In genomic region chr2:137204274-137204850, GRCm38 (mm10) we compare ENCODE assay signal across 10 mouse cellular contexts.
DNase-seq lines count a peak whose midpoint lies in the region; ATAC-seq and TF ChIP-seq lines count a peak whose summit lies in the region.
"Had no signal": no experiment of that assay in that cellular context is flagged by ENCODE, and none has a peak within 500 bp of the region (broad histone marks: within the 10 kb centered on the region; RNA-seq: fewer than 3 reads in every experiment).

No protein-coding gene starts in this region.

- no peak overlapping the region for H3K4me3 ChIP-seq in hindbrain, embryonic 16.5 days (ENCODE audit: low read length)
- H3K4me3 ChIP-seq in hindbrain, embryonic 12.5 days = no peak overlapping the region
- no peak overlapping the region for H3K4me3 ChIP-seq in C2C12 (ENCODE audit: insufficient read depth, poor library complexity, severe bottlenecking)
- H3K4me3 ChIP-seq in cortical plate, adult 2 months (ENCODE audit: insufficient read depth, low read length) = no peak overlapping the region
- H3K4me3 ChIP-seq in heart, postnatal 0 days (ENCODE audit: low read depth, low read length) = no peak overlapping the region
- H3K4me3 ChIP-seq in lung, postnatal 0 days (ENCODE audit: low read depth, low read length) = no peak overlapping the region
- H3K4me3 ChIP-seq: embryonic facial prominence, embryonic 15.5 days; stomach, embryonic 15.5 days had no signal

- H3K36me3 ChIP-seq in hindbrain, embryonic 16.5 days (ENCODE audit: control insufficient read depth, insufficient read depth, low read length) = no peaks in the 10 kb centered on the region
- no peaks in the 10 kb centered on the region for H3K36me3 ChIP-seq in hindbrain, embryonic 12.5 days
- H3K36me3 ChIP-seq in C2C12 (ENCODE audit: control insufficient read depth, insufficient read depth) = no peaks in the 10 kb centered on the region
- no peaks in the 10 kb centered on the region for H3K36me3 ChIP-seq in heart, postnatal 0 days (replicated peaks; ENCODE audit: control insufficient read depth, insufficient read depth, low read length)
- H3K36me3 ChIP-seq in lung, postnatal 0 days (ENCODE audit: insufficient read depth, low read length) = no peaks in the 10 kb centered on the region
- H3K36me3 ChIP-seq: embryonic facial prominence, embryonic 15.5 days; stomach, embryonic 15.5 days had no signal

- H3K27me3 ChIP-seq in hindbrain, embryonic 16.5 days (replicated peaks; ENCODE audit: control insufficient read depth, insufficient read depth, low read length) = no peaks in the 10 kb centered on the region
- H3K27me3 ChIP-seq in hindbrain, embryonic 12.5 days = no peaks in the 10 kb centered on the region; the same call in 1 of the 2 replicates
- H3K27me3 ChIP-seq in C2C12 (ENCODE audit: control insufficient read depth, insufficient read depth, insufficient read length) = no peaks in the 10 kb centered on the region
- no peaks in the 10 kb centered on the region for H3K27me3 ChIP-seq in heart, postnatal 0 days (ENCODE audit: control insufficient read depth, insufficient read depth, low read length)
- H3K27me3 ChIP-seq in lung, postnatal 0 days (replicated peaks; ENCODE audit: insufficient read depth, low read length) = no peaks in the 10 kb centered on the region
- H3K27me3 ChIP-seq: embryonic facial prominence, embryonic 15.5 days; stomach, embryonic 15.5 days had no signal

- no peak overlapping the region for H3K9ac ChIP-seq in hindbrain, embryonic 16.5 days (ENCODE audit: low read depth, low read length)
- no peak overlapping the region for H3K9ac ChIP-seq in hindbrain, embryonic 12.5 days
- H3K9ac ChIP-seq in heart, postnatal 0 days (replicated peaks; ENCODE audit: low read depth, low read length) = no peak overlapping the region
- no peak overlapping the region for H3K9ac ChIP-seq in lung, postnatal 0 days (replicated peaks; ENCODE audit: low read depth)
- H3K9ac ChIP-seq: embryonic facial prominence, embryonic 15.5 days; stomach, embryonic 15.5 days had no signal

- no peak for ATAC-seq in hindbrain, embryonic 16.5 days
- ATAC-seq in hindbrain, embryonic 12.5 days (ENCODE audit: low FRiP score) = no peak
- ATAC-seq in heart, postnatal 0 days (ENCODE audit: insufficient read depth, low read depth) = peak; percentile 62; the same call in 1 of the 2 replicates
- ATAC-seq in inflammation-experienced regulatory T-cells, adult 6 months = no peak
- no peak for ATAC-seq in lung, postnatal 0 days

- peak; percentile 36 for DNase-seq in heart, postnatal 0 days (ENCODE audit: low spot score)
- DNase-seq in lung, postnatal 0 days (ENCODE audit: low spot score) = no peak
- no peak for DNase-seq in right cerebral cortex, postnatal 14 days

- TF ChIP-seq CTCF in C2C12 (IDR thresholded peaks at IDR 0.05; ENCODE audit: control insufficient read depth, insufficient read depth, insufficient read length) = no peak
- TF ChIP-seq CTCF in cortical plate, adult 2 months (IDR thresholded peaks at IDR 0.05; ENCODE audit: extremely low read depth, insufficient read depth, low read length) = no peak
- no peak for TF ChIP-seq CTCF in heart, postnatal 0 days (IDR thresholded peaks at IDR 0.05; ENCODE audit: low read depth)
- TF ChIP-seq CTCF in lung, postnatal 0 days (IDR thresholded peaks at IDR 0.05) = no peak

- no peaks in the 10 kb centered on the region for H3K79me3 ChIP-seq in C2C12 (ENCODE audit: low read depth)

- no peak for TF ChIP-seq POLR2A in cortical plate, adult 2 months (IDR thresholded peaks at IDR 0.05; ENCODE audit: extremely low read depth, insufficient read depth, low read length)

- no peak overlapping the region for H3K4me2 ChIP-seq in hindbrain, embryonic 16.5 days (ENCODE audit: low read length)
- no peak overlapping the region for H3K4me2 ChIP-seq in hindbrain, embryonic 12.5 days (replicated peaks)
- H3K4me2 ChIP-seq in heart, postnatal 0 days (ENCODE audit: low read depth, low read length) = no peak overlapping the region
- no peak overlapping the region for H3K4me2 ChIP-seq in lung, postnatal 0 days (replicated peaks; ENCODE audit: low read depth, low read length)
- H3K4me2 ChIP-seq: embryonic facial prominence, embryonic 15.5 days; stomach, embryonic 15.5 days had no signal

- H3K79me2 ChIP-seq in C2C12 (ENCODE audit: control insufficient read depth, insufficient read depth) = no peaks in the 10 kb centered on the region

- no peak for TF ChIP-seq EP300 in heart, postnatal 0 days (IDR thresholded peaks at IDR 0.05; ENCODE audit: low read depth)
- TF ChIP-seq EP300 in lung, postnatal 0 days (IDR thresholded peaks at IDR 0.05) = no peak

- no peaks in the 10 kb centered on the region for H3K4me1 ChIP-seq in hindbrain, embryonic 16.5 days (ENCODE audit: control insufficient read depth, insufficient read depth, low read depth, low read length)
- H3K4me1 ChIP-seq in hindbrain, embryonic 12.5 days = no peaks in the 10 kb centered on the region
- H3K4me1 ChIP-seq in cortical plate, adult 2 months (ENCODE audit: control insufficient read depth, insufficient read depth, low read length) = no peaks in the 10 kb centered on the region
- H3K4me1 ChIP-seq in heart, postnatal 0 days (ENCODE audit: control insufficient read depth, insufficient read depth) = no peaks in the 10 kb centered on the region
- no peaks in the 10 kb centered on the region for H3K4me1 ChIP-seq in lung, postnatal 0 days (ENCODE audit: insufficient read depth, low read depth, low read length)
- H3K4me1 ChIP-seq: embryonic facial prominence, embryonic 15.5 days; stomach, embryonic 15.5 days had no signal

- 68% methylated on average over 6 of the region's 6 CpGs for WGBS in hindbrain, embryonic 16.5 days
- WGBS in hindbrain, embryonic 12.5 days = 77% methylated on average over 6 of the region's 6 CpGs
- WGBS in heart, postnatal 0 days = 71% methylated on average over 6 of the region's 6 CpGs
- 78% methylated on average over 6 of the region's 6 CpGs for WGBS in lung, postnatal 0 days

- no peaks in the 10 kb centered on the region for H3K9me3 ChIP-seq in hindbrain, embryonic 16.5 days (ENCODE audit: control insufficient read depth, low read length)
- no peaks in the 10 kb centered on the region for H3K9me3 ChIP-seq in hindbrain, embryonic 12.5 days (replicated peaks)
- no peaks in the 10 kb centered on the region for H3K9me3 ChIP-seq in heart, postnatal 0 days (replicated peaks; ENCODE audit: control insufficient read depth, low read length)
- H3K9me3 ChIP-seq in lung, postnatal 0 days (ENCODE audit: low read length) = no peaks in the 10 kb centered on the region
- H3K9me3 ChIP-seq: embryonic facial prominence, embryonic 15.5 days; stomach, embryonic 15.5 days had no signal

- no peak overlapping the region for H3ac ChIP-seq in C2C12 (ENCODE audit: control insufficient read depth, insufficient read length, low read depth)

- 0 out of 2 replicates have a peak overlapping the region, but pooled peaks have one; percentile 23 for H3K27ac ChIP-seq in hindbrain, embryonic 16.5 days (ENCODE audit: low read depth, low read length)
- no peak overlapping the region for H3K27ac ChIP-seq in hindbrain, embryonic 12.5 days
- H3K27ac ChIP-seq in cortical plate, adult 2 months (ENCODE audit: insufficient read depth, low read length) = peak overlapping the region; percentile 73; the same call in 1 of the 2 replicates
- no peak overlapping the region for H3K27ac ChIP-seq in heart, postnatal 0 days (ENCODE audit: low read depth)
- H3K27ac ChIP-seq in lung, postnatal 0 days (ENCODE audit: low read length) = no peak overlapping the region
- H3K27ac ChIP-seq: embryonic facial prominence, embryonic 15.5 days; stomach, embryonic 15.5 days had no signal

TF ChIP-seq in C2C12, 6 proteins besides CTCF, POLR2A, EP300 and RAD21:
- no peak for TF ChIP-seq CEBPB (IDR thresholded peaks at IDR 0.05; ENCODE audit: low read depth)
- TF ChIP-seq FOSL1 (IDR thresholded peaks at IDR 0.05; ENCODE audit: insufficient read depth, low read length, poor library complexity, severe bottlenecking) = no peak
- TF ChIP-seq USF1 (IDR thresholded peaks at IDR 0.05; ENCODE audit: low read depth) = peak; percentile 55
- no peak for TF ChIP-seq MYOG (IDR thresholded peaks at IDR 0.05; ENCODE audit: control insufficient read depth, extremely low read depth, insufficient read length)
- no peak for TF ChIP-seq MAX (IDR thresholded peaks at IDR 0.05)
- no peak for TF ChIP-seq MYOD1 (IDR thresholded peaks at IDR 0.05; ENCODE audit: control insufficient read depth, insufficient read length, low read depth)

Comparison
In these comparisons a context has a peak if more than half of its experiments do, and no peak if none do; other contexts are left out.
1. H3K27ac ChIP-seq: peak in hindbrain, embryonic 16.5 days (single experiment) and cortical plate, adult 2 months (single experiment); none in hindbrain, embryonic 12.5 days (single experiment), heart, postnatal 0 days (single experiment) and lung, postnatal 0 days (single experiment).